Mouse (Mus musculus): ENCODE measurements around the gene Ssbp4.

- TF ChIP-seq CTCF (IDR thresholded peaks at IDR 0.05; ENCODE audit: borderline replicate concordance, insufficient read depth, low read length), result no peak
- no peak for TF ChIP-seq POLR2A (IDR thresholded peaks at IDR 0.05; ENCODE audit: low read depth, low read length)
Observed at GRCm38 (mm10) chr8:70595811-70596210, 12.9 kb downstream of the Ssbp4 start.
